Mouse (Mus musculus) CH12.LX (cell line): ENCODE data around the gene Dixdc1. TPM values are rescaled to one million over a fixed set of nuclear protein-coding genes. Genes with fewer than 3 reads are reported as not detected.

Experiments
- DNase-seq: peaks from one replicate; pipeline ENCODE4 v3.0.0-alpha.2; 2013; ENCODE audit errors: extremely low read depth
- H3K27ac ChIP-seq: 2 replicates; pipeline ENCODE4 v1.5.1; 2012; ENCODE audit warnings: low read depth, mild to moderate bottlenecking, control low read depth, moderate library complexity; ENCODE audit not compliant: insufficient read depth
- H3K27me3 ChIP-seq: replicated peaks from 2 replicates; pipeline ENCODE3; 2012; ENCODE audit warnings: inconsistent platforms
- H3K36me3 ChIP-seq, 2 experiments: replicated peaks in 1 of 2; 2 replicates each; pipeline versions ENCODE3 to v1.6.1; 2012; ENCODE audit warnings: inconsistent platforms in 1 of 2, low read length in 1 of 2, mild to moderate bottlenecking in 1 of 2, mixed read lengths in 1 of 2, moderate library complexity in 1 of 2; ENCODE audit not compliant: control insufficient read depth in 1 of 2, insufficient read depth in 1 of 2
- H3K4me1 ChIP-seq, 2 experiments: 2 replicates each; pipeline ENCODE4 v1.6.1; 2012; ENCODE audit warnings: inconsistent platforms in 1 of 2, moderate library complexity in 1 of 2; ENCODE audit not compliant: insufficient read depth in 2 of 2, control insufficient read depth in 1 of 2
- H3K4me2 ChIP-seq: 2 replicates; pipeline ENCODE4 v1.6.1; 2012; ENCODE audit warnings: low read depth, mild to moderate bottlenecking, control low read depth; ENCODE audit not compliant: poor library complexity, insufficient read depth, severe bottlenecking
- H3K4me3 ChIP-seq, 3 experiments: fragments of 150-350 bp in 1 of 3; sonication (generic) in 1 of 3; replicated peaks in 1 of 3; 2 replicates each; pipeline versions ENCODE3 to v1.5.1; 2011 to 2012; ENCODE audit warnings: low read depth in 2 of 3, low read length in 2 of 3, mild to moderate bottlenecking in 2 of 3, moderate library complexity in 2 of 3, control low read depth in 1 of 3, improper control_type of control experiment in 1 of 3, inconsistent platforms in 1 of 3, mixed read lengths in 1 of 3; ENCODE audit not compliant: poor library complexity in 1 of 3
- H3K79me2 ChIP-seq: replicated peaks from 2 replicates; pipeline ENCODE4 v1.6.1; 2012; ENCODE audit warnings: mild to moderate bottlenecking, moderate library complexity; ENCODE audit not compliant: control insufficient read depth, poor library complexity, insufficient read depth, severe bottlenecking; ENCODE audit errors: extremely low read depth
- H3K9ac ChIP-seq: 2 replicates; pipeline ENCODE4 v1.6.1; 2012; ENCODE audit warnings: low read depth, mild to moderate bottlenecking, control low read depth, moderate library complexity; ENCODE audit not compliant: insufficient read depth
- H3K9me3 ChIP-seq: replicated peaks from 2 replicates; pipeline ENCODE3; 2012; ENCODE audit warnings: low read length, inconsistent platforms, mixed read lengths
- BHLHE40 ChIP-seq: IDR thresholded peaks from 2 replicates; pipeline ENCODE4 v1.6.1; 2011; ENCODE audit warnings: mild to moderate bottlenecking, low read depth, low read length, improper control_type of control experiment
- CHD1 ChIP-seq: IDR thresholded peaks from 2 replicates; pipeline ENCODE4 v1.6.1; 2012; ENCODE audit warnings: low read depth, low read length, improper control_type of control experiment, inconsistent platforms
- CHD2 ChIP-seq: IDR thresholded peaks from 2 replicates; pipeline ENCODE4 v1.6.1; 2011; ENCODE audit warnings: low read length, improper control_type of control experiment
- CTCF ChIP-seq, 2 experiments: IDR thresholded peaks in 1 of 2; conservative IDR thresholded peaks in 1 of 2; 2 replicates each; pipeline ENCODE4 v1.5.1; 2011 to 2012; ENCODE audit warnings: low read depth in 2 of 2, low read length in 2 of 2, improper control_type of control experiment in 1 of 2, inconsistent platforms in 1 of 2, mild to moderate bottlenecking in 1 of 2, moderate library complexity in 1 of 2
- E2F4 ChIP-seq: IDR thresholded peaks from 2 replicates; pipeline ENCODE4 v1.6.1; 2011; ENCODE audit warnings: low read depth, low read length, improper control_type of control experiment; ENCODE audit not compliant: insufficient replicate concordance
- GABPA ChIP-seq: IDR thresholded peaks from 2 replicates; pipeline ENCODE4 v1.6.1; 2012; ENCODE audit warnings: low read depth, low read length, improper control_type of control experiment, inconsistent platforms; ENCODE audit not compliant: insufficient replicate concordance
- IRF4 ChIP-seq: IDR thresholded peaks from 2 replicates; pipeline ENCODE4 v1.6.1; 2014; ENCODE audit warnings: low read depth, mild to moderate bottlenecking, inconsistent platforms, low read length, improper control_type of control experiment
- JUND ChIP-seq: conservative IDR thresholded peaks from 2 replicates; pipeline ENCODE4 v1.6.1; 2011; ENCODE audit warnings: low read depth, low read length, improper control_type of control experiment
- KAT2A ChIP-seq: IDR thresholded peaks from 2 replicates; pipeline ENCODE4 v1.6.1; 2012; ENCODE audit warnings: low read length, improper control_type of control experiment, inconsistent platforms; ENCODE audit not compliant: insufficient replicate concordance
- MAFK ChIP-seq: IDR thresholded peaks from 2 replicates; pipeline ENCODE4 v1.6.1; 2011; ENCODE audit warnings: low read length, improper control_type of control experiment; ENCODE audit not compliant: insufficient replicate concordance
- MXI1 ChIP-seq: IDR thresholded peaks from 2 replicates; pipeline ENCODE4 v1.6.1; 2011; ENCODE audit warnings: mild to moderate bottlenecking, low read depth, low read length, improper control_type of control experiment
- NELFE ChIP-seq: IDR thresholded peaks from 2 replicates; pipeline ENCODE4 v1.6.1; 2011; ENCODE audit warnings: low read depth, low read length, improper control_type of control experiment
- NRF1 ChIP-seq: IDR thresholded peaks from 2 replicates; pipeline ENCODE4 v1.6.1; 2014; ENCODE audit warnings: low read depth, mild to moderate bottlenecking, inconsistent platforms, low read length, improper control_type of control experiment, moderate library complexity
- PAX5 ChIP-seq: IDR thresholded peaks from 2 replicates; pipeline ENCODE4 v1.6.1; 2012; ENCODE audit warnings: low read length, inconsistent platforms, mixed read lengths
- SIN3A ChIP-seq: IDR thresholded peaks from 2 replicates; pipeline ENCODE4 v1.6.1; 2012; ENCODE audit warnings: low read length, improper control_type of control experiment, inconsistent platforms
- SMC3 ChIP-seq: IDR thresholded peaks from 2 replicates; pipeline ENCODE4 v1.6.1; 2011; ENCODE audit warnings: low read depth, low read length, improper control_type of control experiment
- UBTF ChIP-seq: IDR thresholded peaks from 2 replicates; pipeline ENCODE4 v1.6.1; 2012; ENCODE audit warnings: low read depth, mild to moderate bottlenecking, inconsistent platforms, low read length, improper control_type of control experiment, moderate library complexity
- USF1 ChIP-seq: IDR thresholded peaks from 2 replicates; pipeline ENCODE4 v1.6.1; 2014; ENCODE audit warnings: low read depth, mild to moderate bottlenecking, inconsistent platforms, low read length, improper control_type of control experiment
- USF2 ChIP-seq: conservative IDR thresholded peaks from 2 replicates; pipeline ENCODE4 v1.6.1; 2011; ENCODE audit warnings: low read depth, low read length, improper control_type of control experiment
- ZC3H11A ChIP-seq: IDR thresholded peaks from 2 replicates; pipeline ENCODE4 v1.6.1; 2012; ENCODE audit warnings: low read depth, mild to moderate bottlenecking, inconsistent platforms, low read length, improper control_type of control experiment
- ZKSCAN1 ChIP-seq: IDR thresholded peaks from 2 replicates; pipeline ENCODE4 v1.6.1; 2012; ENCODE audit warnings: low read depth, inconsistent platforms, low read length, improper control_type of control experiment, borderline replicate concordance
- ZNF384 ChIP-seq: IDR thresholded peaks from 2 replicates; pipeline ENCODE4 v1.6.1; 2012; ENCODE audit warnings: low read depth, low read length, improper control_type of control experiment, inconsistent platforms
- dilution Hi-C: fragments of 300-500 bp; cut with MboI; formaldehyde crosslinking; loops from 2 replicates; pipeline ENCODE4 v1.14.3; 2020; ENCODE audit warnings: low sequenced_read_pairs; ENCODE audit not compliant: extremely low pct_unique_long_range_greater_than_20kb, extremely low pct_ligation_motif_present
- in situ Hi-C: fragments of 300-500 bp; cut with MboI; formaldehyde crosslinking; loops from 3 replicates; pipeline ENCODE4 v1.14.3; 2019; ENCODE audit warnings: low sequenced_read_pairs, low pct_ligation_motif_present, low pct_unique_long_range_greater_than_20kb, mixed read lengths
- polyA plus RNA-seq: library from polyadenylated mRNA; unstranded; fragments of >175 nt; gene quantifications from 2 replicates; pipeline ENCODE4 v1.2.1, GENCODE M21; 2012; ENCODE audit warnings: low read depth; ENCODE audit not compliant: insufficient read length
- total RNA-seq, 2 experiments: library from RNA; depleted of rRNA; stranded (reverse); fragments of 300-350 nt in 1 of 2; fragments of >200 nt in 1 of 2; gene quantifications; 2 replicates each; pipeline ENCODE4 v1.2.3; 2012 to 2014

The Dixdc1 gene
- total and polyA plus RNA-seq, 3 experiments, result 0.13 to 0.23 (median 0.21) TPM

- TF ChIP-seq MXI1 (0 out of 2 replicates have a peak, but pooled peaks have one; percentile 36), BHLHE40 (peak; percentile 74), CTCF (conservative IDR thresholded peaks at IDR 0.05 in 1 of 2, IDR thresholded peaks at IDR 0.05 in 1 of 2; ENCODE audit: low read depth in 2 of 2, low read length in 2 of 2) (peak in 1 of 2 experiments; percentile 10; a peak in 1 of 4 replicates), GABPA (no peak), CHD2 (no peak), NRF1 (peak; percentile 83)
- Histone ChIP-seq H3K36me3 (no peaks in the 10 kb centered on the region), H3K4me3 (peak overlapping the region in 1 of 3 experiments; percentile 63), H3K27ac (no peak overlapping the region), H3K4me1 (peaks cover 0 to 7% of the 10 kb centered on the region in 2 experiments; a peak in 2 of 4 replicates), H3K4me2 (peak overlapping the region; percentile 1), H3K9me3 (no peaks in the 10 kb centered on the region), H3K27me3 (no peaks in the 10 kb centered on the region), H3K9ac (no peak overlapping the region), H3K79me2 (no peaks in the 10 kb centered on the region)
- DNase-seq, result no peak
- in situ Hi-C loops, result no loop called here
- dilution Hi-C loops, result no loop called here
Observed at GRCm38 (mm10) chr9:50727925-50728651, 11.2 kb downstream of the Dixdc1 start.

GRCm38 (mm10) chr9:50727171-50727924 lies 12.0 kb downstream of the Dixdc1 start:
- no peaks in the 10 kb centered on the region for H3K27me3 ChIP-seq
- H3K4me2 ChIP-seq, result peak overlapping the region; percentile 1
- peaks cover 0 to 7% of the 10 kb centered on the region in 2 experiments; a peak in 2 of 4 replicates for H3K4me1 ChIP-seq
- peak overlapping the region in 1 of 3 experiments; percentile 7 for H3K4me3 ChIP-seq
- H3K9ac ChIP-seq, result no peak overlapping the region
- TF ChIP-seq NELFE, result no peak
- no peak for TF ChIP-seq USF2
- TF ChIP-seq BHLHE40, result no peak
- TF ChIP-seq PAX5, result no peak
- no peak for TF ChIP-seq ZKSCAN1
- no peak for TF ChIP-seq ZC3H11A
- no peak for TF ChIP-seq ZNF384
- TF ChIP-seq UBTF, result no peak
- no peak for TF ChIP-seq SIN3A
- TF ChIP-seq CHD1, result no peak
- TF ChIP-seq SMC3, result no peak
- TF ChIP-seq E2F4, result no peak
- TF ChIP-seq IRF4, result no peak
- TF ChIP-seq MAFK, result no peak
- no peak for TF ChIP-seq JUND
- no peak for TF ChIP-seq USF1
- TF ChIP-seq CTCF (conservative IDR thresholded peaks at IDR 0.05 in 1 of 2, IDR thresholded peaks at IDR 0.05 in 1 of 2; ENCODE audit: low read depth in 2 of 2, low read length in 2 of 2), result no peak
- TF ChIP-seq KAT2A, result no peak
- no peak for TF ChIP-seq NRF1
- dilution Hi-C loops, result no loop called here
- no peaks in the 10 kb centered on the region for H3K79me2 ChIP-seq
- in situ Hi-C loops, result no loop called here
- H3K9me3 ChIP-seq, result no peaks in the 10 kb centered on the region
- H3K36me3 ChIP-seq, result no peaks in the 10 kb centered on the region
- DNase-seq, result no peak
- H3K27ac ChIP-seq, result no peak overlapping the region
